Mouse (Mus musculus): ENCODE results near the gene Il31ra. TPM values are rescaled to one million over a fixed set of nuclear protein-coding genes. Genes with fewer than 3 reads are reported as not detected.

Il31ra gene
- polyA plus RNA-seq, 1 experiment: not detected

DNA sequence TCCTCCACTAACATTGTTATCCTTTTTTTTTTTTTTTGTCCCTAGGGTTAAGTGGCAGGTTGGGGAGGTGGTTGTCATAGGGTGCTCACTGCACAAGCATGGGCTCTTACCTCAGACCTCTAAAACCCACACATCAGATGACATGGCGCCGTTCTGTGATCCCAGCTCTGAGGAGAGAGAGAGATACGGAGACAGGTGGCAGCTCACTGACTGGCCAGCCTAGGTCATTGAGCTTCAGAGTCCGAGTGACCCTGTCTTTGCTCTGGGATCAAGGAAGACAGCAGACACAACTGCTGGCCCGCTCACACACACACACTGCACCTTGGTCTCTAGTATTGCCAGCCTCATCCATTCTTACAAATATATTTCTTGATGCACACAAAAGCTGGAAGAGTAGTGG lies 111.6 kb downstream of the Il31ra start:
- H3K4me2 ChIP-seq (ENCODE audit: low read depth): peak overlapping the region; percentile 47
- H3ac ChIP-seq (ENCODE audit: control insufficient read depth, insufficient read length): no peak overlapping the region
- no peaks in the 10 kb centered on the region for H3K79me2 ChIP-seq (ENCODE audit: control insufficient read depth, insufficient read depth)
- H3K4me3 ChIP-seq: no peak overlapping the region
- no peaks in the 10 kb centered on the region for H3K27me3 ChIP-seq (ENCODE audit: control insufficient read depth, insufficient read depth, insufficient read length)
- peaks cover 56% of the 10 kb centered on the region for H3K36me3 ChIP-seq (ENCODE audit: control insufficient read depth, insufficient read depth)
- TF ChIP-seq USF1 (IDR thresholded peaks at IDR 0.05; ENCODE audit: low read depth): no peak
- TF ChIP-seq MYOG (IDR thresholded peaks at IDR 0.05; ENCODE audit: control insufficient read depth in 1 of 3, insufficient read depth in 1 of 3, insufficient read length in 2 of 3, low read depth in 2 of 3): peak in 1 of 3 experiments; percentile 64
- TF ChIP-seq REST (IDR thresholded peaks at IDR 0.05; ENCODE audit: insufficient read depth, insufficient read length): no peak
- TF ChIP-seq E2F4 (IDR thresholded peaks at IDR 0.05; ENCODE audit: insufficient read depth): no peak
- TF ChIP-seq TCF12 (IDR thresholded peaks at IDR 0.05; ENCODE audit: insufficient read depth, poor library complexity, severe bottlenecking): no peak
- no peak for TF ChIP-seq POLR2AphosphoS2 (IDR thresholded peaks at IDR 0.05; ENCODE audit: insufficient read length, low read depth)
- peak in 2 of 3 experiments; percentile 71 to 88 for TF ChIP-seq MYOD1 (IDR thresholded peaks at IDR 0.05; ENCODE audit: control insufficient read depth in 1 of 3, insufficient read length in 2 of 3, low read depth in 2 of 3)
- no peak for TF ChIP-seq CEBPB (IDR thresholded peaks at IDR 0.05; ENCODE audit: insufficient read depth, poor library complexity, severe bottlenecking)

GRCm38 (mm10) chr13:112479926-112480325 lies 114.2 kb downstream of the Il31ra start:
- Histone ChIP-seq H3ac (ENCODE audit: control insufficient read depth, insufficient read length) (no peak overlapping the region), H3K36me3 (ENCODE audit: control insufficient read depth, insufficient read depth) (peaks cover 45% of the 10 kb centered on the region), H3K27me3 (ENCODE audit: control insufficient read depth, insufficient read depth, insufficient read length) (no peaks in the 10 kb centered on the region), H3K4me2 (ENCODE audit: low read depth) (no peak overlapping the region), H3K4me3 (no peak overlapping the region), H3K79me2 (ENCODE audit: control insufficient read depth, insufficient read depth) (no peaks in the 10 kb centered on the region)
- TF ChIP-seq MYOD1 (IDR thresholded peaks at IDR 0.05; ENCODE audit: control insufficient read depth in 1 of 3, insufficient read length in 2 of 3, low read depth in 2 of 3) (no peak), TCF12 (IDR thresholded peaks at IDR 0.05; ENCODE audit: insufficient read depth, poor library complexity, severe bottlenecking) (no peak), POLR2A (IDR thresholded peaks at IDR 0.05; ENCODE audit: insufficient read length, low read depth) (peak; percentile 37), CEBPB (IDR thresholded peaks at IDR 0.05; ENCODE audit: insufficient read depth, poor library complexity, severe bottlenecking) (no peak), REST (IDR thresholded peaks at IDR 0.05; ENCODE audit: insufficient read depth, insufficient read length) (no peak), POLR2AphosphoS2 (IDR thresholded peaks at IDR 0.05; ENCODE audit: insufficient read length, low read depth) (peak; percentile 57)

- no peak overlapping the region for H3K4me3 ChIP-seq
- TF ChIP-seq E2F4 (IDR thresholded peaks at IDR 0.05; ENCODE audit: insufficient read depth) (no peak), REST (IDR thresholded peaks at IDR 0.05; ENCODE audit: insufficient read depth, insufficient read length) (no peak), MAX (IDR thresholded peaks at IDR 0.05; ENCODE audit: low read depth) (no peak), POLR2AphosphoS2 (IDR thresholded peaks at IDR 0.05; ENCODE audit: insufficient read length, low read depth) (no peak), TCF12 (IDR thresholded peaks at IDR 0.05; ENCODE audit: insufficient read depth, poor library complexity, severe bottlenecking) (peak; percentile 31), MYOD1 (IDR thresholded peaks at IDR 0.05; ENCODE audit: control insufficient read depth in 1 of 3, insufficient read length in 2 of 3, low read depth in 2 of 3) (peak in 1 of 3 experiments; percentile 63), POLR2A (IDR thresholded peaks at IDR 0.05; ENCODE audit: insufficient read length, low read depth) (no peak), USF1 (IDR thresholded peaks at IDR 0.05; ENCODE audit: low read depth) (no peak), CEBPB (IDR thresholded peaks at IDR 0.05; ENCODE audit: insufficient read depth, poor library complexity, severe bottlenecking) (no peak), TCF3 (IDR thresholded peaks at IDR 0.05; ENCODE audit: insufficient read length, low read depth) (no peak), MYOG (IDR thresholded peaks at IDR 0.05; ENCODE audit: control insufficient read depth in 1 of 3, insufficient read depth in 1 of 3, insufficient read length in 2 of 3, low read depth in 2 of 3) (peak in 1 of 3 experiments; percentile 29), SRF (IDR thresholded peaks at IDR 0.05; ENCODE audit: control insufficient read depth, insufficient read length, low read depth) (no peak)
- H3K36me3 ChIP-seq (ENCODE audit: control insufficient read depth, insufficient read depth): peaks cover 41% of the 10 kb centered on the region
- H3K27me3 ChIP-seq (ENCODE audit: control insufficient read depth, insufficient read depth, insufficient read length): no peaks in the 10 kb centered on the region
- H3K4me2 ChIP-seq (ENCODE audit: low read depth): no peak overlapping the region
- H3K79me2 ChIP-seq (ENCODE audit: control insufficient read depth, insufficient read depth): peaks cover 7% of the 10 kb centered on the region
- no peak overlapping the region for H3ac ChIP-seq (ENCODE audit: control insufficient read depth, insufficient read length)
Observed at GRCm38 (mm10) chr13:112479032-112479431, 115.1 kb downstream of the Il31ra start.

GRCm38 (mm10) chr13:112473757-112474755 lies 120.1 kb downstream of the Il31ra start:
- Histone ChIP-seq H3ac (ENCODE audit: control insufficient read depth, insufficient read length) (no peak overlapping the region), H3K4me3 (no peak overlapping the region), H3K79me2 (ENCODE audit: control insufficient read depth, insufficient read depth) (peaks cover 57% of the 10 kb centered on the region), H3K27me3 (ENCODE audit: control insufficient read depth, insufficient read depth, insufficient read length) (no peaks in the 10 kb centered on the region), H3K4me2 (ENCODE audit: low read depth) (no peak overlapping the region), H3K36me3 (ENCODE audit: control insufficient read depth, insufficient read depth) (peaks cover 17% of the 10 kb centered on the region)
- no peak for TF ChIP-seq REST (IDR thresholded peaks at IDR 0.05; ENCODE audit: insufficient read depth, insufficient read length)
- no peak for TF ChIP-seq USF1 (IDR thresholded peaks at IDR 0.05; ENCODE audit: low read depth)
- TF ChIP-seq TCF12 (IDR thresholded peaks at IDR 0.05; ENCODE audit: insufficient read depth, poor library complexity, severe bottlenecking): no peak
- no peak for TF ChIP-seq MAX (IDR thresholded peaks at IDR 0.05; ENCODE audit: low read depth)
- TF ChIP-seq MYOD1 (IDR thresholded peaks at IDR 0.05; ENCODE audit: control insufficient read depth in 1 of 3, insufficient read length in 2 of 3, low read depth in 2 of 3): no peak
- no peak for TF ChIP-seq SRF (IDR thresholded peaks at IDR 0.05; ENCODE audit: control insufficient read depth, insufficient read length, low read depth)
- no peak for TF ChIP-seq TCF3 (IDR thresholded peaks at IDR 0.05; ENCODE audit: insufficient read length, low read depth)
- no peak for TF ChIP-seq POLR2AphosphoS2 (IDR thresholded peaks at IDR 0.05; ENCODE audit: insufficient read length, low read depth)
